Mouse (Mus musculus) liver (tissue): ENCODE data around the gene Ankfn1.
A peak's percentile ranks its signal among the peaks of the same experiment; 100 is the strongest.

Experiments used
- DNase-seq: peaks from one replicate; pipeline ENCODE4 v3.0.0-alpha.2; 2020; ENCODE audit warnings: mixed read lengths

The Ankfn1 gene

DNA sequence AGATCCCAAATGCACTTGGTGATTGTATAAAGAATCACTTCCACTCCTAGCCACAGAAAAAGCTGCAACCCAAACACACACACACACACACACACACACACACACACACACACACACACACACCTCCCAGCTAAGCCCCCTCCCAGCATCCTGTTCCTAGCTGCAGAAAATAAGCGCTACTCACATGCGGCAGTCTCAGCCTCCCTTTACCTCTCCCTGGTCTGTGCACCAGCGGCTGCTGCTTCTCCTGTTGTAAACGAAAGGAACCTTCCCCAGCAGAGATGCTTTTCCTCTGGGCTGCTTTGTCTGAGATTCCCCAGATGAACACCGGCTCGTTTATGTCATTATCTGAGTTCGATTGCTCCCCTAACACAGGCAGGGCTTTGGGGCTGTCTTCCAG, at the start of gene Ankfn1:
Gene Ankfn1, minus strand, starts transcription at position 223 of the 400 bp plus-strand sequence.
- no peak for DNase-seq

DNA sequence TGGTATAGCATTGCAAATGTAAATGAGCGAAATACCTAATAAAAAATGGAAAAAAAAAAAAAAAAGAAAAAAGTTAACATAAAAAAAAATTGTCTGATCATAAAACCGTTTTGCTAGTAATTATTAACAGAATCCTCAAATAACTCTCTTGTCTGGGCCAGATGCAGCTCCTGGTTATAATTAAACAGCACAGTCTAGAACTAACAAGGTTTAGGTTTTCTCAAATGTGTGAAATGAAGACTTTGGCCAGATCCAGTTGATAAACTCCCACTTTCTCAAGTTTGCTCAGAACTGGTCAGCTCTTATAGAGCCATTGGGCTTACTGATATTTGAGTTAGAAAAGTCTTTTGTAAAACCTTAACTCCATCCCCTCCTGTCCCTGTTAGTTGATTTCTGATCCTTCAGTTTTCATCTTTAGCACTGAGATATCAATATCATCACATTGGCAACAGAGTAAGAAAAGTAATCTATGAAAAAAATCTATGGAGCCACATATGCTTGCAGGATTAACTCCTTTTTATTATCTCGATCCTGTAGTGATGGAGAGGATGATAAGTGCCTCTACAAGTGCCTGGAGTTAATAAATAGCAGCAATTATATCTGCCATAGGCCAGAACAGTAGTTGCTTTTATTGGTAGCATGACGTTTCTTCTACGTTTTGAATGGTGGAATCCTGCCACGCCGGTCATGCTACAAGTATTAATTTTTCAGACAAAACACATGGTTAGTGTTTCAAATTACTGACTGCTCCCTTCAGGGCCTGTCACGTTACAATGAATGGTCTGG, 46.4 kb upstream of the Ankfn1 start:
- DNase-seq: no peak

DNA sequence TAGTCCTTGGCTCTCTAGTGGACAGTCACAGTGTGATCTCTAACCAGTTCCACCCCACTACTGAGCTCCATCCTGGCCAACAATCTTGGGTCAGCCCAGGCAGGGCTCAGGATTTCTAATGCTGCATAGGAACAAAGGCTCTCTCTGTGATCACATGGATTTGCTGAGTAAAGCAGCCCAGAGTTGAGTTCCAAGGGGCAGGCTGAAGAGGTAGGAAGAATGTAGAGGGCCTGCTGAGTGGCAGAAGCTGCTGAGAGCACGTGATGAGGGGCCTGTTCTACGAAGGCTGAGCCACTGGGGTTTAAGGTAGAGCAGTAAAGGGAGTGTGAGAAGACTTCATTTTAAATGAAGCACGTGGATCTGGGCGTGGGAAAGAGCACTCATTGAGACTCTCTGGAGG, 41.1 kb upstream of the Ankfn1 start:
- DNase-seq: no peak

GRCm38 (mm10) chr11:89811403-89811802, 34.0 kb upstream of the Ankfn1 start:
- DNase-seq: no peak

DNA sequence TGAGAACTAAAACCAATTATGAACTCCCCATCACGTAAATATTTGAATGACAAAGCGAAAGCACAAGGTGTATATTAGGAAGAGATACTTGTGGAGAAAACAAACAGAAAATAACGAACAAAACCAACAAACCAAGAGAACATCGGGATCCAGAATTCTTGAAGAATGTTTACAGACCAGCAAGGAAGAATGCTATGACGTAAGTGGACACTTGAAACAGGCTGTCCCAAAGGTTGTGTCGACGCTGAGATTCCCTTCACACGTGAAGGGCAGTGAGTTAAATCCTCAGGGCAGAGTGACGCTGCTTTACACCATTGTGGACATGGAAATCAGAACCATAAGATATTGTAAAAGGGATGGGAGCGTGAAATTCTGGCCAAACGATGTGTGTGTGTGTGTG, 30.5 kb upstream of the Ankfn1 start:
- DNase-seq: no peak

DNA sequence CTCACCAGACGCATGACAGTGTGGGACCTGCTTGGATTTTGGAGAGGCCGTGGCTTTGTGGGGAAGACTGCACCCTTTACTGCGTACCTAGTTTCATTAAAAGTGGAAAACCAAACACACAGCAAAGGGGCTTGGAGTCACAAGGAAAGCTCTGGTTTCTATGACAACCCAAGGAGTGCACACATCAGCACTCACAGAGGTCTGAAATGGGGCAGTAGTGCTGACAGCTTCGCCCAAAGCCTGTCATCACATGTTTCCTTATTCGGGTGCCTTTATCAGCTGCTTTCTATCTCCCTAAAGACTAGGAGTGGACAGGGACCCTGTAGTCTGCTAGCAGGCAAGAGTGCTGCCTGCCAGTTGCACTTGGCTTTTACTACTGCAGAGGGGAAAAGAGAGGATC, 27.4 kb upstream of the Ankfn1 start:
- DNase-seq: no peak

DNA sequence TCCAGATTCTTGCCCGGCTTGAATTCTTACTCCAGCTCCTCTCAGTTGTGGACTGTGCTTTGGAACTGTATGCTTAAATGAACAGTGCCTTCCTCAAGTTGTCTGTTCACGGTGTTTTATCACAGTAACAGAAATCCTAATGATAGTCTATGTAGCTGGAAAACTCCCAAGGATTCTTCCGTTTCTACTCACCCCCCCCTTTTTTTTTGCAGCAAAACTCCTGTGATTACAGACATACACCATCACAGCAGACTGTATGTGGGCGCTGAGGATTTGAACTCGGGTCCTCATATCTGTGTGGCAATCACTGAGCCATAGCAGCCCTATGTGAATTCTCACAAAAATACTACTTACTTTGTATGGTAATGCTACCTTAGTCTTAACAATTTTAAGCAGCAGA, 26.5 kb upstream of the Ankfn1 start:
- DNase-seq: no peak

DNA sequence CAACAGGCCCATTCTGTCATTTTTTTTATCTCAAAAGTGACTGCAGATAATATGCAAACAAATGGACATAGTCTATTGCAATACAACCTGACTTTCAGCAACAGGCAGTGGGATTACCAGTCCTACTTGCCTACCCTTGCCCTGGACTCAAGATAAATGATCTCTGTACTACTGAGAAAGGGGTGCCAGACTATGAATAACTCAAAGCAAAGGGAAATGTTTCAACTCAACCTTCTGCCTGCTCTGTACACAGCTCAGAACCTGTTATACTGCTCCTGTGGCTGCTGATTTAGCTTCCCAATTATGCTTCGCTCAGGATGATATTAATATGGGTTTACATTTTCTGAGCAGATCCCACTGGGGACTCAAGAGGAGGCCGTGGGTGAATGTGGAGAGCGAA, 15.3 kb upstream of the Ankfn1 start:
- DNase-seq: no peak

- DNase-seq: no peak
Observed at GRCm38 (mm10) chr11:89776070-89776469, 1.4 kb downstream of the Ankfn1 start.

GRCm38 (mm10) chr11:89774913-89775312, 2.5 kb downstream of the Ankfn1 start:
- no peak for DNase-seq

- DNase-seq: no peak
Observed at GRCm38 (mm10) chr11:89772941-89773340, 4.5 kb downstream of the Ankfn1 start.

DNA sequence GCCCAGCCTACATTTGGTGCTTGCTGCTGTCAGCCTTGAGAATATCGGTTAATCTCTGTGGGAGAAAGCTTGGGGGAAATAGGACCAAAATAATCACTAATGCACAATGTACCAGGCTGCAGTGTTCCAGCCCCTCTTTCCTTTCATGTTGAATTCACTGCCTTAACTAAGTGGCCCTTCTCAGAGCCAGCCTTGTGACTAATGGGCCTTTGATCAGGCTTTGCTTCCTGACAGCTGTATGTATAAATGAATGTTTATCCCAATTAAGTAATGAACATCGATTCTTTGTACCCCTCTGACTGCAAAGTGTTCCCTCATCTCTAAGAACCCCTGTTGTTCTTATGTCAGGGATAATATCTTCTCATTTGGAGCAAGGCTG, 11.7 kb downstream of the Ankfn1 start:
- DNase-seq: no peak

DNA sequence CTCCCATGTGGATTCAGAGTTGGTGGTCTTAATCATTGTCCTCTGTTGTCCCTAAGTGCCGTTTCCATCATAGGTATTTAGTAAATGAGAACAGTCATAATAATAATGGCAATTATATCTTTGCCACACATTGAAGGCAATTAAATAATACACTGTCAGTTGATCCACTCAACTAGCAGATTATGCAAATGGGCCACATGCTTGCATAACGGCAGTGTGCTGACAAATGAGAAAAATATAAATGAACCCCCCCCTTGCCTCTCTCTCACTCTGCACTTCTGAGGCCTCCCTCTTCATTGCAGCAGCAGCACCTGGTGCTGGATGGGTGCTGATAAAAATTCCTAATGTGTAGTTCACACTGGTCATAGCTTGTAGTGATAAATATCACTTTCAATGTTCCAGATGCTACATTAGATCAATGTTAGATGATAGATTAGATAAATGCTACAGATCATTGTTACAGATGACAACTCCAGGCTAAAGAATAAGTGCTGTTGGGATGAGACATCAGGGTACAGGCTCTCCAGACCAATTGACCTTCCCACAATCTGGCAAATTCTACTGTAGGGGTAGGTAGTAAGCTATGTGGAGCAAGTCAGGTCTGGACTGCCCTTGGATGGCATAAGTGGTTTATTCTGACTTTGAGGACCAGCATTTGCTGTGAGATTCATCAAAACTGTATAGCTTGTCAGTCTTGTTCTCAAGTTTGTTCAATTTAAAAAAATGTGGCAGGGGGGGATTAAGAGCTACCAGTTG, 12.3 kb downstream of the Ankfn1 start:
- DNase-seq: no peak

- DNase-seq: no peak
Observed at GRCm38 (mm10) chr11:89733973-89734693, 43.3 kb downstream of the Ankfn1 start.

GRCm38 (mm10) chr11:89733526-89733925, 43.9 kb downstream of the Ankfn1 start:
- no peak for DNase-seq

- peak; percentile 58 for DNase-seq
Observed at GRCm38 (mm10) chr11:89720847-89721246, 56.6 kb downstream of the Ankfn1 start.

DNA sequence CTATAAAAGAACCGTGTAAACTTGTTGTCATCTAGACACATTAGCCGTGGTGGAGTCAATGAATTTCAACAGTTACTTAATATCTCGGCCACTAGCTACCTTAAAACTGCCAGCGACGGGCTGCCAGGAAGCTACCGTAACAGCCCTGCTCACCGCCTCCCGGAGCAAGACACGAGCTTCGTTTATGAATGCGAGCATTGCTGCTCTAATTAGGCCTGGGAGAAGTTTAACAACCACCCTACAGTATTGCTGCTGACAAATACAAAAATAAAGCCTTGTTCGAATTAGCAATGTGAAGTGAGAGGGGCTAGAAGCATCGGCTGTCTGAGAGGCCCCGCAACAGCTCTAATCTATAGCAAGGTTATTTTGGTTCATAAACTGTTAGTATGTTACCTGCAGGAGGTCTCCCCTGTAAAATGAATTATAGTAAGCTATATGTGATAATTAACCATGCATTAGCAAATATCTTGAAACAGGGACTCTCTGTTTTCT, 58.9 kb downstream of the Ankfn1 start:
- no peak for DNase-seq

GRCm38 (mm10) chr11:89716351-89716750, 61.1 kb downstream of the Ankfn1 start:
- DNase-seq: no peak

DNA sequence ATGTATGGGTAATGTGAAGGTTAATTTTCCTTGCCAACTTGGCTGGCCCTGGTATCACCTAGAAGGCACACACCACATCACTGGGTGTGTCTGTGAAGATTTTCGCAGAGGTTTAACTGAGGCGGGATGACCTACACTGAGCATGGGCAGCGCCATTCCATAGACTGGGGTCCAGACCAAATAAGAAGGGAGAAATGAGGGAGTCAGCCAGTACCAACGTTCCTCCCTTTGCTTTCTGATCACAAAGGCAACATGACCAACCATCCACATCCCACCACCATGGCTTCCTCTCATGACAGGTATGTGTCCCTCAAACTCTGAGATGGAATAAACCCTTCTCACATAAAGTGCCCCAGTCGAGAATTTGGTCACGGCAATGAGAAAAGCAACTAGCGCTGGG, 68.9 kb downstream of the Ankfn1 start:
- DNase-seq: no peak

- no peak for DNase-seq
Observed at GRCm38 (mm10) chr11:89696431-89697403, 80.7 kb downstream of the Ankfn1 start.

DNA sequence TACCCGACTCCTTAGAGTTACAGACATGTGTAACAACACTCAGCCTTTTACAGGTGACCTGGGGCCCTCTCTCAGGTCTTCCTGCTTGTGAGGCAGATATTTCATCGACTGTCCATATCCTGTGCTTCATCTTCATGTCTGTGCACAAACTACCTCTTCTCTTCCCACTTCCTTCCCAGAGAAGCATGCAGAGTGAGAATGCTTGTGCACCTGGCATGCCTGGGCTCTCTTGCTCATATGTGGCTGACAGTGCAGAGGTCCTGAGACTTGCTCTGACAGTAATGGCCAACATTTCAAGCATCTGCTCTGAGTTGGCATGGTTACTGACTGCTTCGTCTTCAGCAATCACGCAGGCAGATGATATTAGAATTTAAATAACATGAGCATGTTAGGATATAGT, 83.8 kb downstream of the Ankfn1 start:
- no peak for DNase-seq

GRCm38 (mm10) chr11:89676922-89677321, 100.5 kb downstream of the Ankfn1 start:
- no peak for DNase-seq
